Mouse (Mus musculus): ENCODE measurements around the gene Gm3029.
"Not testable (repeated sequence)": the region's sequence is repeated elsewhere in the genome, so short reads cannot be mapped to it uniquely, and the experiment has no call there.

Gm3029 gene

DNA sequence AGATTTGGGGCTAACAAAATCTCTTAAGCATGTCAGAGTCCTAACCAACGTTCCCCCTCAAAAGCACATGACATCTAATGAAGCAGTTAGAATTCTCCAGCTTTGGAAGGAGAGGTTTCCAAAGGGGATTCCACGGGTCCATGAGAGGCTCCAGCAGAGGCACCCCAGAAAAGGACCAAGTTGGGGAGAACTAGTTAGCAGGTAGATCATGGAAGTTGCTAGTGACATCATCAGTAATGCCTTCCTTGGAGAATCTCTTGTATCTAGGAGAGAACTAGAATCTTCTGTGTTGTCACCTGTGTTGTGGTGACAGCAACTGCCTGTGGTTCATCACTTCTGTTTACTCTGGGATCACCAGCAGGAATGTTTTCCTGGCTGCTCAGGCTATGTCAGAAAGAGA lies at the start of gene Gm3029:
Gene Gm3029 (plus strand): TSS at position 301 of the 400 bp plus-strand sequence.
- not testable (repeated sequence) for DNase-seq

DNA sequence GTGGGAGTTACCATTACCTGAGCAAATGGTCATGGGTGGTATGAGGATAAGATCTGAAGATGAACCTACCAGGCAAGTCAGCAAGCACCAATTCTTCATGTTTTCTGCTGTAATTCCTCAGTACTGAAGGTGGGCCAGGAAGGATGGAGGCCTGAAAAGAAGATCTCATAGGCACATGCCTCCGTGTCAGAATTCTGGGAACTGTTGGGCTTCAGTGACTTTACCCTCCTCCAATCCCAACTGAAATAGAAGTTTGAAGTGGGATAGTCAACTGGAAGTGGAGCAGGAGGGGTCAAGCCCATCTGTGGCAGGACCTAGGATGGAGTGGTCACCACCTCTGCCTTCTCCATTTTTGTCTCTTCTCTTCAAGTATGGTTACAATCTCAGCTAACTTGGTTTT lies 47.7 kb upstream of the Gm3029 start, which contains the start of gene Gm2916:
Gene Gm2916 (plus strand): TSS at position 301 of the 400 bp plus-strand sequence.
- DNase-seq = not testable (repeated sequence)

DNA sequence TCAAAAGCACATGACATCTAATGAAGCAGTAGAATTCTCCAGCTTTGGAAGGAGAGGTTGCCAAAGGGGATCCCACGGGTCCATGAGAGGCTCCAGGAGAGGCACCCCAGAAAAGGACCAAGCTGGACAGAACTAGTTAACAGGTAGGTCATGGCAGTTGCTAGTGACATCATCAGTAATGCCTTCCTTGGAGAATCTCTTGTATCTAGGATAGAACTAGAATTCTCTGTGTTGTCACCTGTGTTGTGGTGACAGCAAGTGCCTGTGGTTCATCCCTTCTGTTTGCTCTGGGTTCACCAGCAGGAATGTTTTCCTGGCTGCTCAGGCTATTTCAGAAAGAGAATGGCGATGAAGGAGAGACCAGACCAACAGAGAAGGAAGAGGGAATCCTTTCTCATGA lies 31.7 kb downstream of the Gm3029 start, which contains the start of gene Gm3095:
Gene Gm3095 (plus strand): TSS at position 301 of the 400 bp plus-strand sequence.
- not testable (repeated sequence) for DNase-seq
